Mouse (Mus musculus) heart, embryonic 14.5 days (tissue): ENCODE data around the gene Mast4. TPM values are rescaled to one million over a fixed set of nuclear protein-coding genes. Genes with fewer than 3 reads are reported as not detected.
A peak's percentile ranks its signal among the peaks of the same experiment; 100 is the strongest.

Experiments used
- ATAC-seq: fragments of 200-750 bp; cut with Nextera tagmentation; 2 replicates; pipeline ENCODE4 v1.8.0; 2017; ENCODE audit warnings: low read depth, moderate TSS enrichment; ENCODE audit not compliant: insufficient number of reproducible peaks, insufficient read depth, low FRiP score
- H3K27ac ChIP-seq, 2 experiments: fragments of 200-500 bp in 1 of 2; fragments of 300-500 bp in 1 of 2; sonication (generic) in 1 of 2; replicated peaks in 1 of 2; 2 replicates each; pipeline ENCODE4 v1.5.1; 2012 to 2014; ENCODE audit warnings: low read depth in 2 of 2, low read length in 2 of 2, control low read depth in 1 of 2, mild to moderate bottlenecking in 1 of 2, mixed read lengths in 1 of 2; ENCODE audit not compliant: control insufficient read depth in 1 of 2, insufficient read depth in 1 of 2
- H3K27me3 ChIP-seq: fragments of 300-500 bp; sonication (generic); 2 replicates; pipeline ENCODE4 v1.6.1; 2014; ENCODE audit warnings: mild to moderate bottlenecking, low read length, control low read depth; ENCODE audit not compliant: control insufficient read depth, insufficient read depth
- H3K36me3 ChIP-seq: fragments of 300-500 bp; sonication (generic); 2 replicates; pipeline ENCODE4 v1.6.1; 2014; ENCODE audit warnings: mild to moderate bottlenecking, control low read depth, low read length, mixed read lengths; ENCODE audit not compliant: control insufficient read depth, insufficient read depth
- H3K4me1 ChIP-seq, 2 experiments: fragments of 200-500 bp in 1 of 2; fragments of 300-500 bp in 1 of 2; sonication (generic) in 1 of 2; 2 replicates each; pipeline ENCODE4 v1.6.1; 2012 to 2014; ENCODE audit warnings: low read length in 2 of 2, control low read depth in 1 of 2, mixed read lengths in 1 of 2; ENCODE audit not compliant: control insufficient read depth in 2 of 2, insufficient read depth in 2 of 2
- H3K4me2 ChIP-seq: fragments of 300-500 bp; sonication (generic); 2 replicates; pipeline ENCODE4 v1.6.1; 2014; ENCODE audit warnings: mild to moderate bottlenecking, low read length
- H3K4me3 ChIP-seq, 2 experiments: fragments of 200-500 bp in 1 of 2; fragments of 300-500 bp in 1 of 2; sonication (generic) in 1 of 2; 2 replicates each; pipeline ENCODE4 v1.5.1; 2012 to 2014; ENCODE audit warnings: low read length in 2 of 2, mild to moderate bottlenecking in 2 of 2, control low read depth in 1 of 2, low read depth in 1 of 2, moderate library complexity in 1 of 2; ENCODE audit not compliant: control insufficient read depth in 1 of 2, insufficient read depth in 1 of 2
- H3K9ac ChIP-seq: fragments of 300-500 bp; sonication (generic); 2 replicates; pipeline ENCODE4 v1.6.1; 2014; ENCODE audit warnings: mild to moderate bottlenecking, low read length
- H3K9me3 ChIP-seq: fragments of 300-500 bp; sonication (generic); 2 replicates; pipeline ENCODE4 v1.6.1; 2016; ENCODE audit warnings: low read length, control low read depth; ENCODE audit not compliant: control insufficient read depth
- WGBS: fragments of 180-500 bp; shearing (Covaris S2); extraction: QIAGEN DNeasy Blood & Tissue Kit; methylation state at CpG from one replicate; pipeline ENCODE4 v1.1.7; 2014; 5-methylcytosine and 5-hydroxymethylcytosine counted together
- polyA plus RNA-seq: library from polyadenylated mRNA; unstranded; fragments of >200 nt; fragmentation: Nextera tagmentation; extraction: Ambion mirVana; gene quantifications from 2 replicates; pipeline ENCODE4 v1.2.1, GENCODE M21; 2014

Mast4 gene
- polyA plus RNA-seq, 1 experiment from 2014 or later: 54.1 TPM

- Histone ChIP-seq H3K27ac (no peak overlapping the region), H3K36me3 (peaks cover 86% of the 10 kb centered on the region), H3K9ac (no peak overlapping the region), H3K4me1 (no peaks in the 10 kb centered on the region), H3K4me2 (no peak overlapping the region), H3K4me3 (no peak overlapping the region), H3K9me3 (no peaks in the 10 kb centered on the region), H3K27me3 (no peaks in the 10 kb centered on the region)
- ATAC-seq: no peak
- 87% methylated on average over 17 of the region's 17 CpGs for WGBS
These were observed 587.3 kb downstream of the Mast4 start for GRCm38 (mm10) chr13:102746803-102747561.

GRCm38 (mm10) chr13:102745626-102746342, 588.5 kb downstream of the Mast4 start:
- no peak overlapping the region for H3K9ac ChIP-seq

GRCm38 (mm10) chr13:102745270-102745600, 589.1 kb downstream of the Mast4 start:
- H3K4me1 ChIP-seq: no peaks in the 10 kb centered on the region
- no peak overlapping the region for H3K9ac ChIP-seq
- H3K27ac ChIP-seq: 0 out of 4 replicates have a peak overlapping the region, but pooled peaks of 1 of the 2 experiments have one; percentile 10
- no peak overlapping the region for H3K4me2 ChIP-seq
- no peaks in the 10 kb centered on the region for H3K9me3 ChIP-seq
- H3K27me3 ChIP-seq: no peaks in the 10 kb centered on the region
- peaks cover 88% of the 10 kb centered on the region for H3K36me3 ChIP-seq
- no peak for ATAC-seq
- H3K4me3 ChIP-seq: no peak overlapping the region
- WGBS: 92% methylated on average over 3 of the region's 3 CpGs

More at GRCm38 (mm10) chr13:102745626-102746342, 588.5 kb downstream of the Mast4 start:
- no peaks in the 10 kb centered on the region for H3K27me3 ChIP-seq
- peaks cover 88% of the 10 kb centered on the region for H3K36me3 ChIP-seq
- 78% methylated on average over 9 of the region's 9 CpGs for WGBS
- H3K4me2 ChIP-seq: no peak overlapping the region
- ATAC-seq: no peak
- no peaks in the 10 kb centered on the region for H3K4me1 ChIP-seq
- H3K27ac ChIP-seq: no peak overlapping the region
- H3K4me3 ChIP-seq: no peak overlapping the region
- H3K9me3 ChIP-seq: no peaks in the 10 kb centered on the region

- H3K27ac ChIP-seq: 0 out of 4 replicates have a peak overlapping the region, but pooled peaks of 1 of the 2 experiments have one; percentile 10
- no peak overlapping the region for H3K9ac ChIP-seq
- H3K27me3 ChIP-seq: no peaks in the 10 kb centered on the region
- no peaks in the 10 kb centered on the region for H3K9me3 ChIP-seq
- H3K4me1 ChIP-seq: no peaks in the 10 kb centered on the region
- no peak overlapping the region for H3K4me3 ChIP-seq
- H3K4me2 ChIP-seq: no peak overlapping the region
- 62% methylated on average over 9 of the region's 9 CpGs for WGBS
- no peak for ATAC-seq
- peaks cover 88% of the 10 kb centered on the region for H3K36me3 ChIP-seq
These were observed 589.6 kb downstream of the Mast4 start for GRCm38 (mm10) chr13:102744481-102745269.

- no peak overlapping the region for H3K27ac ChIP-seq
- H3K9me3 ChIP-seq: no peaks in the 10 kb centered on the region
- 80% methylated on average over 13 of the region's 13 CpGs for WGBS
- H3K9ac ChIP-seq: no peak overlapping the region
- no peak overlapping the region for H3K4me3 ChIP-seq
- no peaks in the 10 kb centered on the region for H3K4me1 ChIP-seq
- ATAC-seq: no peak
- peaks cover 96% of the 10 kb centered on the region for H3K36me3 ChIP-seq
- no peak overlapping the region for H3K4me2 ChIP-seq
- H3K27me3 ChIP-seq: no peaks in the 10 kb centered on the region
These were observed 594.4 kb downstream of the Mast4 start for GRCm38 (mm10) chr13:102739720-102740535.

GRCm38 (mm10) chr13:102737811-102738210, 596.5 kb downstream of the Mast4 start:
- no peak overlapping the region for H3K4me3 ChIP-seq
- no peaks in the 10 kb centered on the region for H3K9me3 ChIP-seq
- no peak overlapping the region for H3K9ac ChIP-seq
- peaks cover 99% of the 10 kb centered on the region for H3K36me3 ChIP-seq
- ATAC-seq: no peak
- H3K4me1 ChIP-seq: no peaks in the 10 kb centered on the region
- no peak overlapping the region for H3K27ac ChIP-seq
- H3K4me2 ChIP-seq: no peak overlapping the region
- WGBS: 85% methylated on average over 7 of the region's 7 CpGs
- H3K27me3 ChIP-seq: no peaks in the 10 kb centered on the region

GRCm38 (mm10) chr13:102733063-102733462, 601.2 kb downstream of the Mast4 start:
- WGBS: 73% methylated on average over 2 of the region's 2 CpGs
- Histone ChIP-seq H3K36me3 (peaks cover 58% of the 10 kb centered on the region), H3K4me2 (no peak overlapping the region), H3K27me3 (no peaks in the 10 kb centered on the region), H3K9ac (no peak overlapping the region), H3K4me3 (no peak overlapping the region), H3K9me3 (no peaks in the 10 kb centered on the region), H3K27ac (no peak overlapping the region), H3K4me1 (no peaks in the 10 kb centered on the region)
- no peak for ATAC-seq
